Mouse (Mus musculus): ENCODE data around the gene Pth2. TPM values are rescaled to one million over a fixed set of nuclear protein-coding genes. Genes with fewer than 3 reads are reported as not detected.
A peak's percentile ranks its signal among the peaks of the same experiment; 100 is the strongest.

Gene Pth2
- total and polyA plus RNA-seq, 2 experiments from 2014 or later = not detected

- ATAC-seq (ENCODE audit: insufficient read depth, low read depth) (no peak), DNase-seq (ENCODE audit: low spot score) (no peak)
- WGBS = 73% methylated on average over 9 of the region's 9 CpGs
- Histone ChIP-seq H3K4me3 (ENCODE audit: low read depth, low read length) (no peak overlapping the region; the same call in 1 of the 2 replicates), H3K4me1 (ENCODE audit: control insufficient read depth, insufficient read depth) (0 out of 2 replicates have a peak, but pooled peaks cover 6% of the 10 kb centered on the region), H3K27me3 (ENCODE audit: control insufficient read depth, insufficient read depth, low read length) (peaks cover 56% of the 10 kb centered on the region), H3K9ac (replicated peaks; ENCODE audit: low read depth, low read length) (no peak overlapping the region), H3K36me3 (replicated peaks; ENCODE audit: control insufficient read depth, insufficient read depth, low read length) (peaks cover 7% of the 10 kb centered on the region; the same call in 1 of the 2 replicates), H3K4me2 (ENCODE audit: low read depth, low read length) (no peak overlapping the region), H3K27ac (ENCODE audit: low read depth) (no peak overlapping the region), H3K9me3 (replicated peaks; ENCODE audit: control insufficient read depth, low read length) (no peaks in the 10 kb centered on the region)
- TF ChIP-seq CTCF (IDR thresholded peaks at IDR 0.05; ENCODE audit: low read depth) = no peak
- no peak for TF ChIP-seq EP300 (IDR thresholded peaks at IDR 0.05; ENCODE audit: low read depth)
Observed at GRCm38 (mm10) chr7:45162996-45163615, 17.7 kb upstream of the Pth2 start.

- peak within 1 kb of the TSS; percentile 43 for H3K4me3 ChIP-seq (ENCODE audit: low read depth, low read length)
- H3K27me3 ChIP-seq (ENCODE audit: control insufficient read depth, insufficient read depth, low read length) = peaks cover 64% of the 10 kb centered on the region
- H3K4me1 ChIP-seq (ENCODE audit: control insufficient read depth, insufficient read depth) = 0 out of 2 replicates have a peak, but pooled peaks cover 6% of the 10 kb centered on the region
- TF ChIP-seq EP300 (IDR thresholded peaks at IDR 0.05; ENCODE audit: low read depth) = no peak
- TF ChIP-seq CTCF (IDR thresholded peaks at IDR 0.05; ENCODE audit: low read depth) = no peak
- no peak within 1 kb of the TSS for H3K27ac ChIP-seq (ENCODE audit: low read depth)
- DNase-seq (ENCODE audit: low spot score) (no peak), ATAC-seq (ENCODE audit: insufficient read depth, low read depth) (no peak)
- peaks cover 5% of the 10 kb centered on the region for H3K9me3 ChIP-seq (replicated peaks; ENCODE audit: control insufficient read depth, low read length)
- H3K4me2 ChIP-seq (ENCODE audit: low read depth, low read length) = peak within 1 kb of the TSS; percentile 56
- 3% methylated on average over 30 of the region's 41 CpGs for WGBS
- H3K9ac ChIP-seq (replicated peaks; ENCODE audit: low read depth, low read length) = peak within 1 kb of the TSS; percentile 32; the same call in 1 of the 2 replicates
- peaks cover 7% of the 10 kb centered on the region; the same call in 1 of the 2 replicates for H3K36me3 ChIP-seq (replicated peaks; ENCODE audit: control insufficient read depth, insufficient read depth, low read length)
Observed at GRCm38 (mm10) chr7:45163735-45164490, 16.9 kb upstream of the Pth2 start, which contains the start of gene Slc17a7. Gene Slc17a7, plus strand, starts transcription at chr7:45163949.

- no peak for ATAC-seq (ENCODE audit: insufficient read depth, low read depth)
Observed at GRCm38 (mm10) chr7:45164833-45165232, 16.0 kb upstream of the Pth2 start.

GRCm38 (mm10) chr7:45165701-45166100 lies 15.1 kb upstream of the Pth2 start:
- TF ChIP-seq CTCF (IDR thresholded peaks at IDR 0.05; ENCODE audit: low read depth) = no peak
- no peak for TF ChIP-seq EP300 (IDR thresholded peaks at IDR 0.05; ENCODE audit: low read depth)
- Histone ChIP-seq H3K27ac (ENCODE audit: low read depth) (no peak overlapping the region), H3K4me2 (ENCODE audit: low read depth, low read length) (no peak overlapping the region), H3K4me1 (ENCODE audit: control insufficient read depth, insufficient read depth) (0 out of 2 replicates have a peak, but pooled peaks cover 6% of the 10 kb centered on the region), H3K36me3 (replicated peaks; ENCODE audit: control insufficient read depth, insufficient read depth, low read length) (0 out of 2 replicates have a peak, but pooled peaks cover 3% of the 10 kb centered on the region), H3K9ac (replicated peaks; ENCODE audit: low read depth, low read length) (no peak overlapping the region), H3K9me3 (replicated peaks; ENCODE audit: control insufficient read depth, low read length) (peaks cover 23% of the 10 kb centered on the region), H3K27me3 (ENCODE audit: control insufficient read depth, insufficient read depth, low read length) (peaks cover 73% of the 10 kb centered on the region), H3K4me3 (ENCODE audit: low read depth, low read length) (no peak overlapping the region)
- DNase-seq (ENCODE audit: low spot score) (no peak), ATAC-seq (ENCODE audit: insufficient read depth, low read depth) (no peak)
- WGBS = 58% methylated on average over 11 of the region's 11 CpGs

More at GRCm38 (mm10) chr7:45164833-45165232, 16.0 kb upstream of the Pth2 start:
- 0 out of 2 replicates have a peak, but pooled peaks cover 6% of the 10 kb centered on the region for H3K4me1 ChIP-seq (ENCODE audit: control insufficient read depth, insufficient read depth)
- 33% methylated on average over 5 of the region's 5 CpGs for WGBS
- TF ChIP-seq EP300 (IDR thresholded peaks at IDR 0.05; ENCODE audit: low read depth) = no peak
- TF ChIP-seq CTCF (IDR thresholded peaks at IDR 0.05; ENCODE audit: low read depth) = no peak
- no peak overlapping the region for H3K27ac ChIP-seq (ENCODE audit: low read depth)
- H3K27me3 ChIP-seq (ENCODE audit: control insufficient read depth, insufficient read depth, low read length) = peaks cover 73% of the 10 kb centered on the region
- no peak overlapping the region for H3K4me2 ChIP-seq (ENCODE audit: low read depth, low read length)
- H3K9me3 ChIP-seq (replicated peaks; ENCODE audit: control insufficient read depth, low read length) = peaks cover 14% of the 10 kb centered on the region
- no peak for DNase-seq (ENCODE audit: low spot score)
- H3K4me3 ChIP-seq (ENCODE audit: low read depth, low read length) = no peak overlapping the region
- peaks cover 8% of the 10 kb centered on the region; the same call in 1 of the 2 replicates for H3K36me3 ChIP-seq (replicated peaks; ENCODE audit: control insufficient read depth, insufficient read depth, low read length)
- no peak overlapping the region for H3K9ac ChIP-seq (replicated peaks; ENCODE audit: low read depth, low read length)

GRCm38 (mm10) chr7:45166950-45167401 lies 13.8 kb upstream of the Pth2 start:
- no peak overlapping the region for H3K4me3 ChIP-seq (ENCODE audit: low read depth, low read length)
- H3K9me3 ChIP-seq (replicated peaks; ENCODE audit: control insufficient read depth, low read length) = peaks cover 31% of the 10 kb centered on the region
- ATAC-seq (ENCODE audit: insufficient read depth, low read depth) (no peak), DNase-seq (ENCODE audit: low spot score) (no peak)
- no peak overlapping the region for H3K9ac ChIP-seq (replicated peaks; ENCODE audit: low read depth, low read length)
- 0 out of 2 replicates have a peak, but pooled peaks cover 3% of the 10 kb centered on the region for H3K36me3 ChIP-seq (replicated peaks; ENCODE audit: control insufficient read depth, insufficient read depth, low read length)
- H3K27me3 ChIP-seq (ENCODE audit: control insufficient read depth, insufficient read depth, low read length) = peaks cover 76% of the 10 kb centered on the region
- H3K4me2 ChIP-seq (ENCODE audit: low read depth, low read length) = no peak overlapping the region
- WGBS = 20% methylated on average over 10 of the region's 10 CpGs
- TF ChIP-seq EP300 (IDR thresholded peaks at IDR 0.05; ENCODE audit: low read depth) (no peak), CTCF (IDR thresholded peaks at IDR 0.05; ENCODE audit: low read depth) (no peak)
- H3K4me1 ChIP-seq (ENCODE audit: control insufficient read depth, insufficient read depth) = 0 out of 2 replicates have a peak, but pooled peaks cover 6% of the 10 kb centered on the region
- no peak overlapping the region for H3K27ac ChIP-seq (ENCODE audit: low read depth)

Measured in heart, postnatal 0 days (tissue).